Mouse (Mus musculus) cortical plate, adult 2 months (tissue): ENCODE results near the gene Ccna2.

Source experiments
- CTCF ChIP-seq: fragments of 200-500 bp; IDR thresholded peaks from 2 replicates; pipeline ENCODE4 v1.5.1; 2011; ENCODE audit warnings: mild to moderate bottlenecking, control low read depth, low read length; ENCODE audit not compliant: insufficient read depth; ENCODE audit errors: extremely low read depth
- POLR2A ChIP-seq: fragments of 200-500 bp; IDR thresholded peaks from 2 replicates; pipeline ENCODE4 v1.6.1; 2011; ENCODE audit warnings: mild to moderate bottlenecking, low read length, control low read depth; ENCODE audit not compliant: insufficient read depth; ENCODE audit errors: extremely low read depth

DNA sequence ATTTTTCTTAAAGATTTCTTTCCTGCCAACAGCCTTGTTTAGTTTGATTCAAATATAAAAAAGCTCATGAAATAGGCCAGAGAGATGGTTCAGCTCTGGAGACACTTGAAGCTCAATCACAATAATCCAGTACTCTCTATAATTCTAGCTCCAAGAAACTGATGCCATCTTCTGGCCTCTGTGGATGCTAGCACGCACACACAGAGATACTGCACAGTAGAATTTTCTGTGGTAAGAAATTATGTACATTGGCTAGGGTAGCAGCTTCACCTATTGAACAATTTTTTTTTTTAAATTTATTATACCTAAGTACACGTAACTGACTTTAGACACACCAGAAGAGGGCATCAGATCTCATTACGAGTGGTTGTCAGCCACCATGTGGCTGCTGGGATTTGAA is 8.3 kb downstream of the Ccna2 start:
- TF ChIP-seq CTCF (no peak), POLR2A (no peak)
